Mouse (Mus musculus): Measurements from ENCODE around the gene Gdpd3. TPM values are rescaled to one million over a fixed set of nuclear protein-coding genes. Genes with fewer than 3 reads are reported as not detected.

The Gdpd3 gene
- polyA plus RNA-seq, 1 experiment from 2014 or later, result 0.96 TPM

Other genes with a start within 250 kb of the Gdpd3 start
- 195 and 201 TPM in 2 replicates for gene Eif3c, start 199.9 kb upstream of the Gdpd3 start, polyA plus RNA-seq (2014; fragmentation: Nextera tagmentation; extraction: Ambion mirVana)
- gene Apobr, start 181.4 kb upstream of the Gdpd3 start, polyA plus RNA-seq (2014; fragmentation: Nextera tagmentation; extraction: Ambion mirVana), result 0.68 and 1.4 TPM in 2 replicates
- gene Cln3, start 180.5 kb upstream of the Gdpd3 start, polyA plus RNA-seq (2014; fragmentation: Nextera tagmentation; extraction: Ambion mirVana), result 19.7 and 25.2 TPM in 2 replicates
- gene Il27, start 171.4 kb upstream of the Gdpd3 start, polyA plus RNA-seq (2014; fragmentation: Nextera tagmentation; extraction: Ambion mirVana), result not detected in 2 replicates
- 4.3 and 7.1 TPM in 2 replicates for gene Nupr1, start 135.5 kb upstream of the Gdpd3 start, polyA plus RNA-seq (2014; fragmentation: Nextera tagmentation; extraction: Ambion mirVana)
- gene Sgf29, start 117.0 kb upstream of the Gdpd3 start, polyA plus RNA-seq (2014; fragmentation: Nextera tagmentation; extraction: Ambion mirVana), result 53.7 and 64.5 TPM in 2 replicates
- gene Sult1a1, start 89.9 kb upstream of the Gdpd3 start, polyA plus RNA-seq (2014; fragmentation: Nextera tagmentation; extraction: Ambion mirVana), result 0.14 and 0.44 TPM in 2 replicates
- gene Bola2, start 70.9 kb upstream of the Gdpd3 start, polyA plus RNA-seq (2014; fragmentation: Nextera tagmentation; extraction: Ambion mirVana), result 210 and 217 TPM in 2 replicates
- 6.6 and 7.7 TPM in 2 replicates for gene Slx1b, start 70.5 kb upstream of the Gdpd3 start, polyA plus RNA-seq (2014; fragmentation: Nextera tagmentation; extraction: Ambion mirVana)
- gene Coro1a, start 58.5 kb upstream of the Gdpd3 start, polyA plus RNA-seq (2014; fragmentation: Nextera tagmentation; extraction: Ambion mirVana), result 94.0 and 94.9 TPM in 2 replicates
- gene Mapk3, start 6.7 kb upstream of the Gdpd3 start, polyA plus RNA-seq (2014; fragmentation: Nextera tagmentation; extraction: Ambion mirVana), result 34.0 and 39.3 TPM in 2 replicates
- 49.1 and 52.2 TPM in 2 replicates for gene Ypel3, start 10.6 kb downstream of the Gdpd3 start, polyA plus RNA-seq (2014; fragmentation: Nextera tagmentation; extraction: Ambion mirVana)
- 0.22 and 0.55 TPM in 2 replicates for gene Tbx6, start 15.1 kb downstream of the Gdpd3 start, polyA plus RNA-seq (2014; fragmentation: Nextera tagmentation; extraction: Ambion mirVana)
- gene Ppp4c, start 26.2 kb downstream of the Gdpd3 start, polyA plus RNA-seq (2014; fragmentation: Nextera tagmentation; extraction: Ambion mirVana), result 266 and 269 TPM in 2 replicates
- gene Fam57b, start 31.3 kb downstream of the Gdpd3 start, polyA plus RNA-seq (2014; fragmentation: Nextera tagmentation; extraction: Ambion mirVana), result 0.21 TPM in 1 of 2 replicates, not detected in the other
- not detected in 2 replicates for gene 4930451I11Rik, start 65.3 kb downstream of the Gdpd3 start, polyA plus RNA-seq (2014; fragmentation: Nextera tagmentation; extraction: Ambion mirVana)
- gene Doc2a, start 81.1 kb downstream of the Gdpd3 start, polyA plus RNA-seq (2014; fragmentation: Nextera tagmentation; extraction: Ambion mirVana), result 0.52 and 1.6 TPM in 2 replicates
- gene Hirip3, start 95.6 kb downstream of the Gdpd3 start, polyA plus RNA-seq (2014; fragmentation: Nextera tagmentation; extraction: Ambion mirVana), result 17.3 and 24.6 TPM in 2 replicates
- 124 and 130 TPM in 2 replicates for gene Ino80e, start 96.0 kb downstream of the Gdpd3 start, polyA plus RNA-seq (2014; fragmentation: Nextera tagmentation; extraction: Ambion mirVana)
- 23.0 and 24.0 TPM in 2 replicates for gene Taok2, start 118.4 kb downstream of the Gdpd3 start, polyA plus RNA-seq (2014; fragmentation: Nextera tagmentation; extraction: Ambion mirVana)
- 23.2 and 23.9 TPM in 2 replicates for gene Tmem219, start 156.6 kb downstream of the Gdpd3 start, polyA plus RNA-seq (2014; fragmentation: Nextera tagmentation; extraction: Ambion mirVana)
- gene Kctd13, start 162.5 kb downstream of the Gdpd3 start, polyA plus RNA-seq (2014; fragmentation: Nextera tagmentation; extraction: Ambion mirVana), result 15.7 and 16.5 TPM in 2 replicates
- gene Asphd1, start 183.2 kb downstream of the Gdpd3 start, polyA plus RNA-seq (2014; fragmentation: Nextera tagmentation; extraction: Ambion mirVana), result not detected in 2 replicates
- 0.27 TPM in 2 replicates for gene Sez6l2, start 184.2 kb downstream of the Gdpd3 start, polyA plus RNA-seq (2014; fragmentation: Nextera tagmentation; extraction: Ambion mirVana)
- 72.2 and 74.4 TPM in 2 replicates for gene Cdipt, start 209.6 kb downstream of the Gdpd3 start, polyA plus RNA-seq (2014; fragmentation: Nextera tagmentation; extraction: Ambion mirVana)
- gene Cdiptos, start 209.8 kb downstream of the Gdpd3 start, polyA plus RNA-seq (2014; fragmentation: Nextera tagmentation; extraction: Ambion mirVana), result 0.67 and 1.0 TPM in 2 replicates
- gene Mvp, start 248.3 kb downstream of the Gdpd3 start, polyA plus RNA-seq (2014; fragmentation: Nextera tagmentation; extraction: Ambion mirVana), result 8.3 and 9.4 TPM in 2 replicates